Mouse (Mus musculus) midbrain, embryonic 12.5 days (tissue): ENCODE results near the gene Sucla2. TPM values are rescaled to one million over a fixed set of nuclear protein-coding genes. Genes with fewer than 3 reads are reported as not detected.
"Not testable (repeated sequence)": the region's sequence is repeated elsewhere in the genome, so short reads cannot be mapped to it uniquely, and the experiment has no call there.

Source experiments
- ATAC-seq: fragments of 200-750 bp; cut with Nextera tagmentation; 2 replicates; pipeline ENCODE4 v1.8.0; 2017; ENCODE audit warnings: low read depth, moderate TSS enrichment, moderate library complexity; ENCODE audit not compliant: low FRiP score
- H3K27ac ChIP-seq: fragments of 300-500 bp; sonication (generic); replicated peaks from 2 replicates; pipeline ENCODE4 v1.5.1; 2016; ENCODE audit warnings: mild to moderate bottlenecking
- H3K27me3 ChIP-seq: fragments of 300-500 bp; sonication (generic); 2 replicates; pipeline ENCODE4 v1.6.1; 2016; ENCODE audit warnings: mild to moderate bottlenecking
- H3K36me3 ChIP-seq: fragments of 300-500 bp; sonication (generic); 2 replicates; pipeline ENCODE4 v1.6.1; 2016
- H3K4me1 ChIP-seq: fragments of 300-500 bp; sonication (generic); 2 replicates; pipeline ENCODE4 v1.6.1; 2016
- H3K4me2 ChIP-seq: fragments of 300-500 bp; sonication (generic); replicated peaks from 2 replicates; pipeline ENCODE4 v1.6.1; 2016; ENCODE audit warnings: mild to moderate bottlenecking, moderate library complexity
- H3K4me3 ChIP-seq: fragments of 300-500 bp; sonication (generic); 2 replicates; pipeline ENCODE4 v1.5.1; 2016; ENCODE audit warnings: mild to moderate bottlenecking
- H3K9ac ChIP-seq: fragments of 300-500 bp; sonication (generic); replicated peaks from 2 replicates; pipeline ENCODE4 v1.6.1; 2016; ENCODE audit warnings: mild to moderate bottlenecking, moderate library complexity
- H3K9me3 ChIP-seq: fragments of 300-500 bp; sonication (generic); 2 replicates; pipeline ENCODE4 v1.6.1; 2016; ENCODE audit warnings: mild to moderate bottlenecking
- WGBS: fragments of 180-500 bp; shearing (Covaris S2); methylation state at CpG from one replicate; pipeline ENCODE4 v1.1.7; 2016; 5-methylcytosine and 5-hydroxymethylcytosine counted together
- polyA plus RNA-seq: library from polyadenylated mRNA; unstranded; fragments of >200 nt; fragmentation: Nextera tagmentation; extraction: Ambion mirVana; gene quantifications from 2 replicates; pipeline ENCODE4 v1.2.1, GENCODE M21; 2016

Sucla2 gene
- polyA plus RNA-seq, 1 experiment from 2014 or later: 98.4 TPM

DNA sequence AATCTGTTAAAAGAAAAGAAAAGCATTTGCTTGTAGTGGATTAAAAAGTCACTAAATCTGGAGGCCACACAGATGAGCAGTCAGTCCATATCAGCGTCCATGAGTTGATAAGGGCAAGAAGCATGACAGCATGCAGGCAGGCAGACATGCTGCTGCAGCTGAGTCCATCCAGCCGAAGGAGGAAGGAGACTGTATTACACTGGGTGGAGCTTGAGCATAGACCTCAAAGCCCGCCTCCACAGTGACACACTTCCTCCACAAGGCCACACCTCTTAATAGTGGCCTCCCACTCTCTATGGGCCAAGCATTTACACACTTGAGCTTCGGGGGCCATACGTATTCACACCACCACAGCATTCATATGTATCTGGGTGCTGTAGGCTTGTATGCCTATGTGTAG, 48.9 kb downstream of the Sucla2 start:
- 91% methylated on average over 5 of the region's 5 CpGs for WGBS
- H3K27ac ChIP-seq: no peak overlapping the region
- H3K27me3 ChIP-seq: no peaks in the 10 kb centered on the region
- no peaks in the 10 kb centered on the region for H3K4me1 ChIP-seq
- H3K36me3 ChIP-seq: peaks cover 22% of the 10 kb centered on the region
- no peak overlapping the region for H3K4me2 ChIP-seq
- H3K9ac ChIP-seq: no peak overlapping the region
- ATAC-seq: no peak
- H3K9me3 ChIP-seq: no peaks in the 10 kb centered on the region
- no peak overlapping the region for H3K4me3 ChIP-seq

DNA sequence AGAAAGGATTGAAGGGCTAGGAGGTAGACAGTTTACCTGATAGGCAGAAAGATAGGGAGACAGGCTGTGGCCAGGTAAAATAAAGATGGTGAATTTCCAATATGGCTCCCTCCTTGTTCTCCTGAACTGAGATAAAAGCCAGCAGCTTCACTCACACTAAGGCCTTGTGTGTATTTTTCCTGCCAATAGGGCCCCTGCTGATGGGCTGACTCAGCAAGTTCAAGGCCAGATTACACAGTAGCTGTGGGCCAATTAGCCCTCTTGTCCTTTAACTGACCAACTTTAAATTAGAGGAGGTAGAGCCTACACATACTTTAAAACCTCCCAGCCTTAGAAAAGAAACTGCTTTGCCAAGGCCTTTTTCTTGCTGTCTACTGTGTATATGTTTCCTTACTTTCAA, 51.2 kb downstream of the Sucla2 start:
- no peak for ATAC-seq
- H3K4me1 ChIP-seq: no peaks in the 10 kb centered on the region
- no peak overlapping the region for H3K4me2 ChIP-seq
- no peaks in the 10 kb centered on the region for H3K9me3 ChIP-seq
- no peak overlapping the region for H3K9ac ChIP-seq
- H3K27me3 ChIP-seq: no peaks in the 10 kb centered on the region
- H3K36me3 ChIP-seq: peaks cover 11% of the 10 kb centered on the region; the same call in 1 of the 2 replicates
- H3K27ac ChIP-seq: no peak overlapping the region
- H3K4me3 ChIP-seq: no peak overlapping the region

DNA sequence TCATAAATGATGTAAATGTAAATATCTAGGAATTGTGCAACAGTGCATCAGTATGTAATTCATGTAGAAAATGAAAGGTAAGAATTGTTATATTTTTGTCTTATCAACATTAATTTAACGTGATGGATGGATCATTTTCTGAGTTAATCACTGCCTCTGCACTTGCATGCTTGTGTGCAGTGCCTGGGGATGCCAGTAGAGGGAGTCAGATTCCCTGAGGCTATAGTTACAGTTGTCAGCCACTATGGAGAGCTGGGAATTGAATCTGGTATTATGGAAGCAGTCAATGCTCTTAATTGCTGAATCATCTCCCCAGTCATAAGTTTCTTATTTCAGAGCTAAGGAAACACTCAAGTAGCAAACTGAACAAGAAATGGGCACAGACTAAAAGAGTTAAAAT, 63.0 kb downstream of the Sucla2 start:
- 86% methylated on average over 1 of the region's 1 CpGs for WGBS

DNA sequence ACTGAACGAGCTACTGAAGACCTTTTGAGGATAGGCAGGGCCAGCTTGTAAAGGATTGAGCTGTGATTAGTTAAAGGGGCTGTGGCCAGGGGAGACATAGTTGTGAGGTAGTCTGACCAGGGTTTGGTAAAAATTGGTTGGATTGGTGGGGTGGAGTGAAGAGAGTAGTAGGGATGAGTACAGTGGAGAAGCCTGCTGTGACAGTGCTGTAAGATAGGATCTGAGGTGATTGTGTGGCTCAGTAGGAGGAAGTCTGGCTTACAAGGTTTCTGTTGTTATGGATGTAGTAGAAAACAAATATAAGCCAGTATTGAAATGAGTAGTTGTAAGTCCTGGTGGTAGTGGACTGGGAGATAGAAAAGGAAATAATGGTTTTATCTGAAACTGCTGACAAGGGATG, 67.0 kb downstream of the Sucla2 start:
- peaks cover 38% of the 10 kb centered on the region for H3K36me3 ChIP-seq
- WGBS: 93% methylated on average over 1 of the region's 1 CpGs
- H3K9me3 ChIP-seq: no peaks in the 10 kb centered on the region
- H3K4me1 ChIP-seq: no peaks in the 10 kb centered on the region
- no peak overlapping the region for H3K4me3 ChIP-seq
- H3K27me3 ChIP-seq: no peaks in the 10 kb centered on the region
- no peak overlapping the region for H3K27ac ChIP-seq
- no peak overlapping the region for H3K4me2 ChIP-seq
- ATAC-seq: no peak
- H3K9ac ChIP-seq: no peak overlapping the region

More for the DNA sequence above, 63.0 kb downstream of the Sucla2 start:
- no peaks in the 10 kb centered on the region for H3K4me1 ChIP-seq
- no peak overlapping the region for H3K27ac ChIP-seq
- H3K27me3 ChIP-seq: no peaks in the 10 kb centered on the region
- no peak overlapping the region for H3K4me2 ChIP-seq
- ATAC-seq: no peak
- no peaks in the 10 kb centered on the region for H3K9me3 ChIP-seq
- peaks cover 18% of the 10 kb centered on the region for H3K36me3 ChIP-seq
- H3K4me3 ChIP-seq: no peak overlapping the region
- no peak overlapping the region for H3K9ac ChIP-seq

DNA sequence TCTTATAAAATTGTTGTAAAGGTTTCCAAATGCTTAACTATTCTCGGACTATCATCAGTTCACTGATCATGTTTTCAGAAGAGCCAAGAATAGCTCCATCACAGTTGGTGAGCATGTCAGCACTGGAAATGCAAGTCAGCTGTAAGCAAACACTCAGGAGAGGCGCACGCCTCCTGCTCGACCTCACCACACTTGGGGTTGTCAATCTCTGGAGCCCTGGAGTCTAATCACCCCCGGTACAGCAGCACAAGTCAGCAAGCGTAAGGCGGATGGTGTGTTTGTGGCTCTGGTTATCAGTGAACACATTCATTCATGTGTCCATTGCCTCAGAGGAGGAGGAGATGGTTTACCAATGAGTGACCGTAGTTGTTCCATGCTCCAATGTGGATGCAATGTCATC, 74.6 kb downstream of the Sucla2 start:
- 94% methylated on average over 8 of the region's 8 CpGs for WGBS

DNA sequence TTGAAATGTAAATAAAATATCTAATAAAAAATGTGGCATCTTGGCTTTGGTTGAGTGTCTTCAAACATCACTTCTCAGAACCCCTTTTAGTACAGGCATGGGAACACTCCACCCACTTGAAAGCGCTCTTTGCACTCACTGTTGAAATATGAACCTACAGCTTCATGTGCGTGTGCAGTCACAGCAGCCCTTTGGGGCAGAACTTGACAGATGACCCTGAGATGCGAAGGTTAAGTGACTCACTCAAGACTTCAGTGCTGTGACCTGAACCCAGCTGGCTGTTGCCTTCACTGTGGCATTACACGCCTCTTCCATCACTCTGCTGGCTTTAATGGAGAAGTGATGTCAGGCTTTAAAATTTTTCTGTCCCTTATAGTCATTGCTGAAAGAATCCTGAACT, 82.6 kb downstream of the Sucla2 start:
- no peak for ATAC-seq

More for the DNA sequence above, 74.6 kb downstream of the Sucla2 start:
- no peaks in the 10 kb centered on the region for H3K27me3 ChIP-seq
- H3K36me3 ChIP-seq: peaks cover 56% of the 10 kb centered on the region
- no peak for ATAC-seq
- H3K27ac ChIP-seq: no peak overlapping the region
- no peak overlapping the region for H3K4me2 ChIP-seq
- no peak overlapping the region for H3K4me3 ChIP-seq
- no peak overlapping the region for H3K9ac ChIP-seq
- H3K9me3 ChIP-seq: no peaks in the 10 kb centered on the region
- H3K4me1 ChIP-seq: no peaks in the 10 kb centered on the region

DNA sequence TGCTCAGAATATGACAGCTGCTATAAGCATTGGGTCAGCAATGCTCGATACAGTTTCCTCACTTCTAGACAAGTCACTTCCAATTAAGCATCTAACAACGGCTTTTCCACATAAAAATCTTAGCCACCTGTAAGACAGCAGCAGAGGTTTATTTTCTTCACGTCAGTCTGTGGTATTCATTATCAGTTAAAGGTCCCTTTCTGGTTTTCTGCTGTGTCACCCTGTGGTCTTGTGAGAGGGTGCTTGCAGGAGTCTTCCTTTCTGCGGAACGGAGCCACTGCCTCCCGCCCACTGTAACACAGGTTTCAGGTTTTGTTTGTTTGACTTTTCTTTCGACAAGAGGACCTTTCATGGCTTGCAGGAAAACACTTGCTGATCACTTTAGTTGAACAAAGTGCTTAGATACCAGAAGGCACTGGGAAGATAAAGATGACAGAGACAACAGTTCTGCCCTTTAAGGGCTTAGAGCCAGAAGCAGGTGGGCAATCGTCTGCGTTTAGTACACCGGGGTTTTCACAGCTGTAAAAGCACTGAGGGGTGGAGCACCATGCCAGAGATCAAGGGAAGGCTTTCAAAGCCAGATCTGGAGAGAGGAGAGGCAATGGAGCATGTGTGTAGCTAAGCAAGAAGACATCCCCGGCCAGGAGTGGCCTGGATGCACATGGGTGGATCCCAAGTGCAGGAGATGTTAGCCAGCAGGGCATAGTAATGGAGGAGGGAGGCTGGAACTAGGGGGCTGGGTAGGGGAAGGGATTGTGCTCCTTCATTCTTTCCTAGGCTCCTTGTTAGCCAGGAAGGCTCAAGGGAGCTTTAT, 83.8 kb downstream of the Sucla2 start:
- no peak overlapping the region for H3K4me2 ChIP-seq
- no peaks in the 10 kb centered on the region for H3K9me3 ChIP-seq
- WGBS: 59% methylated on average over 11 of the region's 11 CpGs
- ATAC-seq: no peak
- H3K9ac ChIP-seq: no peak overlapping the region
- no peak overlapping the region for H3K27ac ChIP-seq
- no peaks in the 10 kb centered on the region for H3K4me1 ChIP-seq
- H3K4me3 ChIP-seq: no peak overlapping the region
- H3K27me3 ChIP-seq: no peaks in the 10 kb centered on the region
- H3K36me3 ChIP-seq: peaks cover 14% of the 10 kb centered on the region; the same call in 1 of the 2 replicates

More for the DNA sequence above, 82.6 kb downstream of the Sucla2 start:
- WGBS: 78% methylated on average over 4 of the region's 4 CpGs
- Histone ChIP-seq H3K9ac (no peak overlapping the region), H3K27me3 (no peaks in the 10 kb centered on the region), H3K27ac (no peak overlapping the region), H3K4me1 (no peaks in the 10 kb centered on the region), H3K9me3 (no peaks in the 10 kb centered on the region), H3K36me3 (peaks cover 22% of the 10 kb centered on the region; the same call in 1 of the 2 replicates), H3K4me3 (no peak overlapping the region), H3K4me2 (no peak overlapping the region)

DNA sequence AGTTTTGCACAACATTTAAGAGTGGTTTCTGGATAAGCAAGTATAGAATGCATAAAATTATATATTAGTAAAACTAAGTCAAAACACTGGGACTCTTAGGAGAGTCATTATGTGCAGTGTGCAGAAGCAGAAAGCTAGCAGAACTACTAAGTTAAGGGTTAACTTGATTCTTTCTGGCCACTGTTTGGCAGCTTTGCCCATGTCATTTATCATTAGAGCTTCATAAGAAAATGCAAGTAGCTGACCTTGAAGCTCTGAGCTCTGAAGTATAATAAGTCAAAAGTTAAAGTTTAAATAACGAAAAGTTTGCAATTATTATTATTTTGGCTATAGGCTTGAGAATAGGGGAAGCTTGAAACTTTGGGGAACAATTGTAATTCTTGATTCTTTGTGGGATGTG, 89.8 kb downstream of the Sucla2 start:
- WGBS: 82% methylated on average over 1 of the region's 1 CpGs
- H3K9ac ChIP-seq, H3K9me3 ChIP-seq, ATAC-seq, H3K27me3 ChIP-seq, H3K4me3 ChIP-seq, H3K27ac ChIP-seq, H3K36me3 ChIP-seq, H3K4me1 ChIP-seq, H3K4me2 ChIP-seq: not testable (repeated sequence)

DNA sequence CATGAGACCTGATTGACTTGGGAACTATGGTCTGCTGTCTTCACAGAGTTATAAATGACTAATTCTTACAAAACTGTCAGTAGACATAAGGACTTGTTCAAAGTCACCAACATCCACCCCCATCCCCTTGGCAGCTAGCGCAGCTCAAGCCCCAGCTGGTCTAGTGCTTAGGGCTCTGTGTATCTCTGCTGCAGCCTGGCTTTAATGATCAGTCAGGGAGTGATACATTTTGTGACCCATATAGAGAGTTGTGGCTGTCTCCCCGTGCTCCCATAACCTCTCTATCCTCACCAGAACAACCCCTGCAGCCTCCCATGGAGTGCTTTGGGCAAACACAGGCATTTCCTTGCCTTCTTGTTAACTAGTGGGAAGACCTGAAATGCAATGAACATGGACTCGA, 95.8 kb downstream of the Sucla2 start:
- 0 out of 2 replicates have a peak, but pooled peaks cover 4% of the 10 kb centered on the region for H3K9me3 ChIP-seq
- no peaks in the 10 kb centered on the region for H3K4me1 ChIP-seq
- WGBS: 80% methylated on average over 3 of the region's 3 CpGs
- H3K4me2 ChIP-seq: no peak overlapping the region
- H3K9ac ChIP-seq: no peak overlapping the region
- no peak overlapping the region for H3K27ac ChIP-seq
- no peaks in the 10 kb centered on the region for H3K36me3 ChIP-seq
- H3K27me3 ChIP-seq: no peaks in the 10 kb centered on the region
- H3K4me3 ChIP-seq: no peak overlapping the region
- no peak for ATAC-seq

DNA sequence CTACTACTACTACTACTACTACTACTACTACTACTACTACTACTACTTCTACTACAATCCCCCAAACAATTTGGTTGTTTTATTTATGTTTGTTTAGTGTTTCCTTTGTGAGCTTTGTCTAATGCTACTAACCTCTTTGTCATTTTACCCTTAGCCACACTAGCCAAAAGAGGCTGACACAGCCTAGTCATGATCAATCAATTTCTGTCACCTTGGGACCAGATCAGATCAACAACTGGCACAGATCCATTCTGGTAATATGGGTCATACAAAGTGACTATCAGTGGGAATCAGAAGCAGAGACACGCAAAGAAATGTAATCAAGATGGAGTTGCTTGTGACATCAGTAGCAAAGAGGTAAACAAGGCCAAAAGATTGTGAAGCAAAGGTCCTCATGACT, 97.9 kb downstream of the Sucla2 start:
- Histone ChIP-seq H3K4me1 (no peaks in the 10 kb centered on the region), H3K4me3 (no peak overlapping the region), H3K27me3 (no peaks in the 10 kb centered on the region), H3K27ac (no peak overlapping the region), H3K9ac (no peak overlapping the region), H3K4me2 (no peak overlapping the region), H3K9me3 (no peaks in the 10 kb centered on the region), H3K36me3 (no peaks in the 10 kb centered on the region)
- ATAC-seq: no peak
- whole genome bisulfite sequencing: 88% methylated on average over 1 of the region's 1 CpGs

DNA sequence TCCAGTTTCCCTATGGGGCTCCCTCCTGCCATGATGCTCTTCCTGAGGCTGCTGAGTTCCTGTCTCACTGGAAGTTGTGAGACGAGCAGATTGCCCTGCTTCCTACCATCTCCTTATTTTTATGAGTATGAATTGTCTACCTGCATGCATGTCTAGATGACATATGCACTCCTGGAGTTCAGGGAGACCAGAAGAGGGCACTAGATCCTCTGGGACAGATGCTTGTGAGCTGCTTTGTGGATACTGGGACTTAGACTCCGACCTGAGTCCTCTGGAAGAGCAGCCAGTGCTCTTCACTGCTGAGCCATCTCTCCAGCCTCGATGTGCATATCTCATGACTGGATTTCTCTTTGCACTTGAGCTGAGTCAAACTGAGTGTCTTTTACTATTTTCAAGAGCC, 100.3 kb downstream of the Sucla2 start:
- 72% methylated on average over 3 of the region's 3 CpGs for WGBS
- H3K9me3 ChIP-seq: no peaks in the 10 kb centered on the region

DNA sequence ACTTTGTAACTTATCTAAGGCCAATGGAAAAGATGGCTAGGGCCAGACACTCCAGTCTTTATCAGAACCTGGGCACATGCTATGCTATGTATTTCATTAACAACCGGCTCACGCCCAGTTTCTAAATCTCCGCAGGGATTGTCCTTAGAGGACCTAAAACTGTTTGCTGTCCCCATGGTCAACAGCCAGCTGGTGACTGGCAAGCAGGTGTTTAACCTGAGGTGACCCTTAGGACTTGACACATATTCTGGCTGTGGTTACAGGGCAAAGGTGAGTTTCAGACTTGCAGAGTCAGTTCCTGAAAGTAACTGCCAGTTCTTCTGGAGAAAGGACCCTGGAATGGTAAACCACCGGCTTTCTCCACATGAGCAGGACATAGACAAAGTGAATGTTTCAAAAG, 106.4 kb downstream of the Sucla2 start:
- 94% methylated on average over 4 of the region's 4 CpGs for WGBS

More for the DNA sequence above, 100.3 kb downstream of the Sucla2 start:
- Histone ChIP-seq H3K4me1 (no peaks in the 10 kb centered on the region), H3K36me3 (no peaks in the 10 kb centered on the region), H3K9ac (no peak overlapping the region), H3K4me3 (no peak overlapping the region), H3K27ac (no peak overlapping the region), H3K4me2 (no peak overlapping the region), H3K27me3 (no peaks in the 10 kb centered on the region)
- ATAC-seq: no peak

More for the DNA sequence above, 106.4 kb downstream of the Sucla2 start:
- no peak for ATAC-seq
- Histone ChIP-seq H3K27ac (no peak overlapping the region), H3K9ac (no peak overlapping the region), H3K36me3 (no peaks in the 10 kb centered on the region), H3K4me3 (no peak overlapping the region), H3K4me2 (no peak overlapping the region), H3K9me3 (no peaks in the 10 kb centered on the region), H3K4me1 (no peaks in the 10 kb centered on the region), H3K27me3 (no peaks in the 10 kb centered on the region)
